Mouse (Mus musculus): ENCODE measurements around the gene Lrrc4. TPM values are rescaled to one million over a fixed set of nuclear protein-coding genes. Genes with fewer than 3 reads are reported as not detected.

The Lrrc4 gene
- polyA plus RNA-seq, 1 experiment from 2014 or later = 0.85 TPM

GRCm38 (mm10) chr6:28687776-28688175 is 143.8 kb downstream of the Lrrc4 start:
- Histone ChIP-seq H3K27ac (ENCODE audit: low read depth) (no peak overlapping the region), H3K4me3 (ENCODE audit: low read depth, low read length) (no peak overlapping the region), H3K9ac (ENCODE audit: low read length) (no peak overlapping the region), H3K9me3 (ENCODE audit: control insufficient read depth, low read length) (no peaks in the 10 kb centered on the region), H3K36me3 (ENCODE audit: control insufficient read depth, insufficient read depth, low read length) (no peaks in the 10 kb centered on the region), H3K4me2 (ENCODE audit: low read length) (no peak overlapping the region), H3K27me3 (replicated peaks; ENCODE audit: control insufficient read depth, insufficient read depth, low read length) (no peaks in the 10 kb centered on the region), H3K4me1 (replicated peaks; ENCODE audit: control insufficient read depth, insufficient read depth, low read length) (no peaks in the 10 kb centered on the region)
- DNase-seq (ENCODE audit: low spot score) = no peak
- WGBS = 89% methylated on average over 5 of the region's 5 CpGs
- no peak for ATAC-seq (replicated peaks; ENCODE audit: low FRiP score, low TSS enrichment, low read depth)

GRCm38 (mm10) chr6:28685745-28686144 is 145.8 kb downstream of the Lrrc4 start:
- Histone ChIP-seq H3K9ac (ENCODE audit: low read length) (no peak overlapping the region), H3K27ac (ENCODE audit: low read depth) (no peak overlapping the region), H3K9me3 (ENCODE audit: control insufficient read depth, low read length) (no peaks in the 10 kb centered on the region), H3K4me1 (replicated peaks; ENCODE audit: control insufficient read depth, insufficient read depth, low read length) (no peaks in the 10 kb centered on the region), H3K27me3 (replicated peaks; ENCODE audit: control insufficient read depth, insufficient read depth, low read length) (no peaks in the 10 kb centered on the region), H3K36me3 (ENCODE audit: control insufficient read depth, insufficient read depth, low read length) (no peaks in the 10 kb centered on the region), H3K4me3 (ENCODE audit: low read depth, low read length) (no peak overlapping the region), H3K4me2 (ENCODE audit: low read length) (no peak overlapping the region)
- 88% methylated on average over 5 of the region's 5 CpGs for WGBS
- ATAC-seq (replicated peaks; ENCODE audit: low FRiP score, low TSS enrichment, low read depth) = no peak
- DNase-seq (ENCODE audit: low spot score) = no peak

GRCm38 (mm10) chr6:28685052-28685451 is 146.5 kb downstream of the Lrrc4 start:
- no peak overlapping the region for H3K9ac ChIP-seq (ENCODE audit: low read length)
- WGBS = 73% methylated on average over 3 of the region's 3 CpGs
- no peaks in the 10 kb centered on the region for H3K36me3 ChIP-seq (ENCODE audit: control insufficient read depth, insufficient read depth, low read length)

GRCm38 (mm10) chr6:28681521-28682457 is 149.8 kb downstream of the Lrrc4 start:
- DNase-seq (ENCODE audit: low spot score) (no peak), ATAC-seq (replicated peaks; ENCODE audit: low FRiP score, low TSS enrichment, low read depth) (no peak)
- Histone ChIP-seq H3K4me3 (ENCODE audit: low read depth, low read length) (no peak overlapping the region), H3K9me3 (ENCODE audit: control insufficient read depth, low read length) (no peaks in the 10 kb centered on the region), H3K36me3 (ENCODE audit: control insufficient read depth, insufficient read depth, low read length) (no peaks in the 10 kb centered on the region), H3K4me1 (replicated peaks; ENCODE audit: control insufficient read depth, insufficient read depth, low read length) (no peaks in the 10 kb centered on the region), H3K27me3 (replicated peaks; ENCODE audit: control insufficient read depth, insufficient read depth, low read length) (no peaks in the 10 kb centered on the region), H3K4me2 (ENCODE audit: low read length) (no peak overlapping the region), H3K9ac (ENCODE audit: low read length) (no peak overlapping the region), H3K27ac (ENCODE audit: low read depth) (no peak overlapping the region)
- WGBS = 75% methylated on average over 8 of the region's 8 CpGs

More at GRCm38 (mm10) chr6:28685052-28685451, 146.5 kb downstream of the Lrrc4 start:
- ATAC-seq (replicated peaks; ENCODE audit: low FRiP score, low TSS enrichment, low read depth) (no peak), DNase-seq (ENCODE audit: low spot score) (no peak)
- Histone ChIP-seq H3K27me3 (replicated peaks; ENCODE audit: control insufficient read depth, insufficient read depth, low read length) (no peaks in the 10 kb centered on the region), H3K4me2 (ENCODE audit: low read length) (no peak overlapping the region), H3K9me3 (ENCODE audit: control insufficient read depth, low read length) (no peaks in the 10 kb centered on the region), H3K4me1 (replicated peaks; ENCODE audit: control insufficient read depth, insufficient read depth, low read length) (no peaks in the 10 kb centered on the region), H3K27ac (ENCODE audit: low read depth) (no peak overlapping the region), H3K4me3 (ENCODE audit: low read depth, low read length) (no peak overlapping the region)

- WGBS = 88% methylated on average over 4 of the region's 4 CpGs
- H3K36me3 ChIP-seq (ENCODE audit: control insufficient read depth, insufficient read depth, low read length) = no peaks in the 10 kb centered on the region
- no peak overlapping the region for H3K4me2 ChIP-seq (ENCODE audit: low read length)
- H3K9me3 ChIP-seq (ENCODE audit: control insufficient read depth, low read length) = no peaks in the 10 kb centered on the region
- no peak for DNase-seq (ENCODE audit: low spot score)
- no peaks in the 10 kb centered on the region for H3K27me3 ChIP-seq (replicated peaks; ENCODE audit: control insufficient read depth, insufficient read depth, low read length)
- H3K27ac ChIP-seq (ENCODE audit: low read depth) = no peak overlapping the region
- H3K4me3 ChIP-seq (ENCODE audit: low read depth, low read length) = no peak overlapping the region
- H3K4me1 ChIP-seq (replicated peaks; ENCODE audit: control insufficient read depth, insufficient read depth, low read length) = no peaks in the 10 kb centered on the region
- H3K9ac ChIP-seq (ENCODE audit: low read length) = no peak overlapping the region
- no peak for ATAC-seq (replicated peaks; ENCODE audit: low FRiP score, low TSS enrichment, low read depth)
These were observed 151.0 kb downstream of the Lrrc4 start for GRCm38 (mm10) chr6:28680537-28680936.

- no peak overlapping the region for H3K4me2 ChIP-seq (ENCODE audit: low read length)
- H3K27ac ChIP-seq (ENCODE audit: low read depth) = no peak overlapping the region
- no peaks in the 10 kb centered on the region for H3K36me3 ChIP-seq (ENCODE audit: control insufficient read depth, insufficient read depth, low read length)
- no peak overlapping the region for H3K4me3 ChIP-seq (ENCODE audit: low read depth, low read length)
- WGBS = 83% methylated on average over 1 of the region's 1 CpGs
- H3K4me1 ChIP-seq (replicated peaks; ENCODE audit: control insufficient read depth, insufficient read depth, low read length) = no peaks in the 10 kb centered on the region
- no peak overlapping the region for H3K9ac ChIP-seq (ENCODE audit: low read length)
- H3K27me3 ChIP-seq (replicated peaks; ENCODE audit: control insufficient read depth, insufficient read depth, low read length) = no peaks in the 10 kb centered on the region
- no peak for ATAC-seq (replicated peaks; ENCODE audit: low FRiP score, low TSS enrichment, low read depth)
- DNase-seq (ENCODE audit: low spot score) = no peak
- no peaks in the 10 kb centered on the region for H3K9me3 ChIP-seq (ENCODE audit: control insufficient read depth, low read length)
These were observed 152.7 kb downstream of the Lrrc4 start for GRCm38 (mm10) chr6:28678896-28679295.

GRCm38 (mm10) chr6:28674686-28675085 is 156.9 kb downstream of the Lrrc4 start:
- Histone ChIP-seq H3K4me3 (ENCODE audit: low read depth, low read length) (no peak overlapping the region), H3K9ac (ENCODE audit: low read length) (no peak overlapping the region), H3K4me1 (replicated peaks; ENCODE audit: control insufficient read depth, insufficient read depth, low read length) (no peaks in the 10 kb centered on the region), H3K27me3 (replicated peaks; ENCODE audit: control insufficient read depth, insufficient read depth, low read length) (no peaks in the 10 kb centered on the region), H3K4me2 (ENCODE audit: low read length) (no peak overlapping the region), H3K27ac (ENCODE audit: low read depth) (no peak overlapping the region), H3K9me3 (ENCODE audit: control insufficient read depth, low read length) (no peaks in the 10 kb centered on the region), H3K36me3 (ENCODE audit: control insufficient read depth, insufficient read depth, low read length) (0 out of 2 replicates have a peak, but pooled peaks cover 5% of the 10 kb centered on the region)
- ATAC-seq (replicated peaks; ENCODE audit: low FRiP score, low TSS enrichment, low read depth) = no peak
- no peak for DNase-seq (ENCODE audit: low spot score)
- 94% methylated on average over 1 of the region's 1 CpGs for WGBS

- Histone ChIP-seq H3K9ac (ENCODE audit: low read length) (no peak overlapping the region), H3K27ac (ENCODE audit: low read depth) (no peak overlapping the region), H3K4me1 (replicated peaks; ENCODE audit: control insufficient read depth, insufficient read depth, low read length) (no peaks in the 10 kb centered on the region), H3K4me3 (ENCODE audit: low read depth, low read length) (no peak overlapping the region), H3K36me3 (ENCODE audit: control insufficient read depth, insufficient read depth, low read length) (peaks cover 18% of the 10 kb centered on the region; the same call in 1 of the 2 replicates), H3K27me3 (replicated peaks; ENCODE audit: control insufficient read depth, insufficient read depth, low read length) (no peaks in the 10 kb centered on the region), H3K4me2 (ENCODE audit: low read length) (no peak overlapping the region), H3K9me3 (ENCODE audit: control insufficient read depth, low read length) (no peaks in the 10 kb centered on the region)
- no peak for DNase-seq (ENCODE audit: low spot score)
- WGBS = 90% methylated on average over 1 of the region's 1 CpGs
- no peak for ATAC-seq (replicated peaks; ENCODE audit: low FRiP score, low TSS enrichment, low read depth)
These were observed 159.2 kb downstream of the Lrrc4 start for GRCm38 (mm10) chr6:28672388-28672787.

GRCm38 (mm10) chr6:28669251-28669650 is 162.3 kb downstream of the Lrrc4 start:
- no peaks in the 10 kb centered on the region for H3K27me3 ChIP-seq (replicated peaks; ENCODE audit: control insufficient read depth, insufficient read depth, low read length)
- no peak overlapping the region for H3K9ac ChIP-seq (ENCODE audit: low read length)
- no peak overlapping the region for H3K27ac ChIP-seq (ENCODE audit: low read depth)
- 88% methylated on average over 5 of the region's 5 CpGs for WGBS
- DNase-seq (ENCODE audit: low spot score) = no peak
- H3K4me3 ChIP-seq (ENCODE audit: low read depth, low read length) = no peak overlapping the region
- no peaks in the 10 kb centered on the region for H3K9me3 ChIP-seq (ENCODE audit: control insufficient read depth, low read length)
- no peaks in the 10 kb centered on the region for H3K4me1 ChIP-seq (replicated peaks; ENCODE audit: control insufficient read depth, insufficient read depth, low read length)
- H3K36me3 ChIP-seq (ENCODE audit: control insufficient read depth, insufficient read depth, low read length) = peaks cover 18% of the 10 kb centered on the region; the same call in 1 of the 2 replicates
- ATAC-seq (replicated peaks; ENCODE audit: low FRiP score, low TSS enrichment, low read depth) = no peak
- H3K4me2 ChIP-seq (ENCODE audit: low read length) = no peak overlapping the region
